Mouse (Mus musculus) forebrain, embryonic 14.5 days (tissue): ENCODE data around the gene Sntb2. TPM values are rescaled to one million over a fixed set of nuclear protein-coding genes. Genes with fewer than 3 reads are reported as not detected.
"Not testable (repeated sequence)": the region's sequence is repeated elsewhere in the genome, so short reads cannot be mapped to it uniquely, and the experiment has no call there.

ENCODE experiments used
- ATAC-seq: fragments of 200-750 bp; cut with Nextera tagmentation; 2 replicates; pipeline ENCODE4 v1.8.0; 2017; ENCODE audit warnings: mild to moderate bottlenecking, moderate library complexity
- DNase-seq: peaks from one replicate; pipeline ENCODE4 v3.0.0-alpha.2; 2015; ENCODE audit warnings: low spot score
- H3K27ac ChIP-seq: fragments of 300-500 bp; sonication (generic); 2 replicates; pipeline ENCODE4 v1.5.1; 2014; ENCODE audit warnings: low read depth, mild to moderate bottlenecking, control low read depth, low read length, moderate library complexity
- H3K27me3 ChIP-seq: fragments of 300-500 bp; sonication (generic); replicated peaks from 2 replicates; pipeline ENCODE4 v1.6.1; 2014; ENCODE audit warnings: low read length, control low read depth, mixed read lengths; ENCODE audit not compliant: control insufficient read depth, insufficient read depth
- H3K36me3 ChIP-seq: fragments of 300-500 bp; sonication (generic); 2 replicates; pipeline ENCODE4 v1.6.1; 2014; ENCODE audit warnings: low read length, control low read depth; ENCODE audit not compliant: control insufficient read depth, insufficient read depth
- H3K4me1 ChIP-seq: fragments of 300-500 bp; sonication (generic); 2 replicates; pipeline ENCODE4 v1.6.1; 2014; ENCODE audit warnings: antibody characterized with exemption, low read length, control low read depth; ENCODE audit not compliant: control insufficient read depth, insufficient read depth
- H3K4me2 ChIP-seq: fragments of 300-500 bp; sonication (generic); 2 replicates; pipeline ENCODE4 v1.6.1; 2014; ENCODE audit warnings: mild to moderate bottlenecking, control low read depth, low read length
- H3K4me3 ChIP-seq: fragments of 300-500 bp; sonication (generic); 2 replicates; pipeline ENCODE4 v1.5.1; 2014; ENCODE audit warnings: low read depth, low read length, control low read depth
- H3K9ac ChIP-seq: fragments of 300-500 bp; sonication (generic); 2 replicates; pipeline ENCODE4 v1.6.1; 2014; ENCODE audit warnings: mild to moderate bottlenecking, low read length, control low read depth, moderate library complexity
- H3K9me3 ChIP-seq: fragments of 300-500 bp; sonication (generic); replicated peaks from 2 replicates; pipeline ENCODE4 v1.6.1; 2016; ENCODE audit warnings: low read length, control low read depth, mixed read lengths; ENCODE audit not compliant: control insufficient read depth
- WGBS: fragments of 180-500 bp; shearing (Covaris S2); extraction: QIAGEN DNeasy Blood & Tissue Kit; methylation state at CpG from one replicate; pipeline ENCODE4 v1.1.7; 2014; 5-methylcytosine and 5-hydroxymethylcytosine counted together
- polyA plus RNA-seq: library from polyadenylated mRNA; unstranded; fragments of >200 nt; fragmentation: Nextera tagmentation; extraction: Ambion mirVana; gene quantifications from 2 replicates; pipeline ENCODE4 v1.2.1, GENCODE M21; 2014

Sntb2 gene
- polyA plus RNA-seq, 1 experiment from 2014 or later: 2.3 TPM

- H3K9me3 ChIP-seq: no peaks in the 10 kb centered on the region
- 0 out of 2 replicates have a peak, but pooled peaks cover 3% of the 10 kb centered on the region for H3K36me3 ChIP-seq
- WGBS: 93% methylated on average over 7 of the region's 7 CpGs
- H3K4me3 ChIP-seq: no peak overlapping the region
- no peak for DNase-seq
- H3K4me1 ChIP-seq: no peaks in the 10 kb centered on the region
- H3K27me3 ChIP-seq: no peaks in the 10 kb centered on the region
- no peak overlapping the region for H3K9ac ChIP-seq
- ATAC-seq: no peak
- H3K27ac ChIP-seq: no peak overlapping the region
- H3K4me2 ChIP-seq: no peak overlapping the region
Measured at GRCm38 (mm10) chr8:106991393-106991792, 55.8 kb downstream of the Sntb2 start.

GRCm38 (mm10) chr8:106996339-106996738 is 60.8 kb downstream of the Sntb2 start:
- H3K4me2 ChIP-seq, H3K27ac ChIP-seq, H3K9me3 ChIP-seq, H3K4me1 ChIP-seq, ATAC-seq, H3K9ac ChIP-seq, H3K27me3 ChIP-seq, H3K36me3 ChIP-seq, DNase-seq, H3K4me3 ChIP-seq: not testable (repeated sequence)
- WGBS: 89% methylated on average over 4 of the region's 4 CpGs

GRCm38 (mm10) chr8:106997416-106997815 is 61.9 kb downstream of the Sntb2 start:
- DNase-seq: no peak
- 70% methylated on average over 4 of the region's 4 CpGs for WGBS
- Histone ChIP-seq H3K36me3 (no peaks in the 10 kb centered on the region), H3K9me3 (no peaks in the 10 kb centered on the region), H3K4me3 (no peak overlapping the region), H3K27me3 (no peaks in the 10 kb centered on the region), H3K4me1 (no peaks in the 10 kb centered on the region), H3K4me2 (no peak overlapping the region), H3K9ac (no peak overlapping the region), H3K27ac (no peak overlapping the region)
- ATAC-seq: no peak

GRCm38 (mm10) chr8:106999068-106999467 is 63.5 kb downstream of the Sntb2 start:
- 89% methylated on average over 1 of the region's 1 CpGs for WGBS

GRCm38 (mm10) chr8:107002532-107002931 is 67.0 kb downstream of the Sntb2 start:
- WGBS: 36% methylated on average over 5 of the region's 5 CpGs
- no peak overlapping the region for H3K9ac ChIP-seq
- no peaks in the 10 kb centered on the region for H3K36me3 ChIP-seq

More at GRCm38 (mm10) chr8:106999068-106999467, 63.5 kb downstream of the Sntb2 start:
- no peak overlapping the region for H3K4me3 ChIP-seq
- no peak overlapping the region for H3K27ac ChIP-seq
- H3K27me3 ChIP-seq: no peaks in the 10 kb centered on the region
- peak; percentile 34 for DNase-seq
- H3K9me3 ChIP-seq: no peaks in the 10 kb centered on the region
- H3K4me2 ChIP-seq: no peak overlapping the region
- H3K4me1 ChIP-seq: no peaks in the 10 kb centered on the region
- no peak overlapping the region for H3K9ac ChIP-seq
- no peak for ATAC-seq
- no peaks in the 10 kb centered on the region for H3K36me3 ChIP-seq

GRCm38 (mm10) chr8:107007795-107008194 is 72.2 kb downstream of the Sntb2 start:
- Histone ChIP-seq H3K36me3 (no peaks in the 10 kb centered on the region), H3K27ac (no peak overlapping the region), H3K27me3 (no peaks in the 10 kb centered on the region), H3K9ac (no peak overlapping the region), H3K4me3 (no peak overlapping the region), H3K4me1 (no peaks in the 10 kb centered on the region), H3K4me2 (no peak overlapping the region), H3K9me3 (no peaks in the 10 kb centered on the region)
- ATAC-seq: no peak
- DNase-seq: no peak
- 95% methylated on average over 3 of the region's 3 CpGs for WGBS

More at GRCm38 (mm10) chr8:107002532-107002931, 67.0 kb downstream of the Sntb2 start:
- DNase-seq (peak; percentile 93), ATAC-seq (peak; percentile 82)
- Histone ChIP-seq H3K27ac (no peak overlapping the region), H3K4me2 (no peak overlapping the region), H3K27me3 (no peaks in the 10 kb centered on the region), H3K4me1 (no peaks in the 10 kb centered on the region), H3K9me3 (no peaks in the 10 kb centered on the region), H3K4me3 (no peak overlapping the region)

GRCm38 (mm10) chr8:107012666-107013065 is 77.1 kb downstream of the Sntb2 start:
- H3K4me3 ChIP-seq: no peak overlapping the region
- H3K27ac ChIP-seq: no peak overlapping the region
- H3K36me3 ChIP-seq: no peaks in the 10 kb centered on the region
- no peaks in the 10 kb centered on the region for H3K4me1 ChIP-seq
- H3K27me3 ChIP-seq: no peaks in the 10 kb centered on the region
- H3K9me3 ChIP-seq: no peaks in the 10 kb centered on the region
- DNase-seq (no peak), ATAC-seq (no peak)
- no peak overlapping the region for H3K9ac ChIP-seq
- no peak overlapping the region for H3K4me2 ChIP-seq
- 88% methylated on average over 2 of the region's 2 CpGs for WGBS

GRCm38 (mm10) chr8:107014915-107015314 is 79.4 kb downstream of the Sntb2 start:
- Histone ChIP-seq H3K4me1 (no peaks in the 10 kb centered on the region), H3K9me3 (no peaks in the 10 kb centered on the region), H3K9ac (no peak overlapping the region), H3K36me3 (no peaks in the 10 kb centered on the region), H3K27ac (no peak overlapping the region), H3K27me3 (no peaks in the 10 kb centered on the region), H3K4me2 (no peak overlapping the region), H3K4me3 (no peak overlapping the region)
- no peak for ATAC-seq
- 88% methylated on average over 1 of the region's 1 CpGs for WGBS
- DNase-seq: no peak

- Histone ChIP-seq H3K4me3 (no peak overlapping the region), H3K9ac (no peak overlapping the region), H3K9me3 (no peaks in the 10 kb centered on the region), H3K27me3 (no peaks in the 10 kb centered on the region), H3K27ac (no peak overlapping the region), H3K36me3 (no peaks in the 10 kb centered on the region), H3K4me2 (no peak overlapping the region), H3K4me1 (no peaks in the 10 kb centered on the region)
- no peak for DNase-seq
- 91% methylated on average over 8 of the region's 8 CpGs for WGBS
- no peak for ATAC-seq
Measured at GRCm38 (mm10) chr8:107023479-107023878, 87.9 kb downstream of the Sntb2 start.
